Mouse (Mus musculus) lung, postnatal 10 days (tissue): Measurements from ENCODE around the gene Gm27021.
A peak's percentile ranks its signal among the peaks of the same experiment; 100 is the strongest.

ENCODE experiments used
- DNase-seq: peaks from one replicate; pipeline ENCODE4 v3.0.0; 2021

The Gm27021 gene

DNA sequence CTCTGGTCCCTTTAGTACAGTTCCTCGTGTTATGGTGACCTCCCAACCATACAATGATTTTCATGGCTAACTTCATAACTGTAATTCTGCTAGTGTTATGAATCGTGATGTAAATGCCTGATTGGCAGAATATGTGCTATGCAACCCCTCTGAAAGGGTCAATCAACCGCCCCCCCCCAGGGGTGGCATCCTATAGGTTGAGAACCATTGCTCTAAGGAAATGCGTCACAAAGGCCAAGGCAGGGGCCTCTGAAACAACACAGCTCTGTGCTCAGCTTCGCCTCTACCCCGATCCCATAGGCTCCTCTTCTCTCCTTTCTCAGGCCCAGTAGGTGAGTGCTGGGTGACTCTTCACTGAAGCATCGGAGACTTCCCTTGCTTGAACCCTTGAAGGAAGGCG, 17.7 kb upstream of the Gm27021 start:
- DNase-seq: no peak

DNA sequence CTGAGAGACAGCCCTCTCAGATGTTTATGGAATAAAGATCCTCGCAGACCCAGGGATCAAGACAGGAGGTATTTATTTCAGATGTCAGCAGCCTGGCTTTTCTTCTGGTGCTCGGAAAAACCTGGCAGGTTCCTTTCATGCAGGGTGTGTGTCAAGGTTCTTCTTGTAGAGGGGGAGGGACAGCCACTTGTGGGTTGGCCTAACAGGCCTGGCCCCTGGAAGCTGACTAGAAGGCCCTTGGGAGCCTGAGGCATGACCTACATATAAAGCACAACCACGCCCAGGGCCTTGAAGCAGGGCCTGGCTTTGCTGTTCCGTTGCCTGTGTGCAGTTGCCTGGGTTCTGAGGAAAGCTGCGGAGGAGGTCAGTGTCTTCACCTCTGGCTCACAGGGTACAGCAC, 17.2 kb upstream of the Gm27021 start:
- peak; percentile 49 for DNase-seq

DNA sequence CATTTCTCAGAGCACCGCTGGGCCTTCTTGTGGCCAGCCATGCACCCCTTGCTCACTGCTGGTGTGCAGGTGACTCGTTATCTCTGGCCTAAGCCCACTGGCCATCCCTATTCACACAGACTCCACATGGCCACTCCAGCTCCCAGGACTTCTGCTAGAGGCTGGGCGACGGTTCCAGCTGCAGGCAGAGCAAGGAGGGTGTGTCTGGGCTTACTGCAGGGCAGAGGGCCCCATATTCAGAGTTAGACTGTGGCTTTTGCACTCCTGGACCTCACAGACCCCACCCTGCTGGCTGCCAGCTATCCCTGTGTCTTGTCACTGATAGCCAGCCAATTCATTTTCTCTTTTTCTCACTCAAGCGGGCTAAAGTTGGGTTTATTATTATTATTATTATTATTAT, 16.2 kb upstream of the Gm27021 start:
- DNase-seq: no peak

DNA sequence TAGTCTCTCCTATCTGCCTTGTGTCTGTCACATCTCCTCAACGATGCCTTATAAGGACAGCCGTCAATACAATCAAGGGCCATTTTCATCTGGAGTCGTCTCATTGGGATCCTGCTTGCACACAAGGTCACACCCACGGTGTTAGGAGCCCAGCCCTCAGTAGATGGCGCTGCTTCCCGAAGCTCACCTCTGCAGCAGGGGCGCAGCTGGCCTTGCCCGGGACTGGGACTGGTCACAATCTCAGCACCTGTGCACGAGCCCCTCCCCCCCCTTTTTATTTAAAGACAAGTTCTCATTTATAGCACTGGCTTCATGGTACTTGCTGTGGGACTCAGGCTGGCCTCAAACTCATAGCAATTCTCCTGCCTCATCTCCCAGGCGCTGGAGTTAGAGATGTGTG, 15.7 kb upstream of the Gm27021 start:
- DNase-seq: peak; percentile 84

DNA sequence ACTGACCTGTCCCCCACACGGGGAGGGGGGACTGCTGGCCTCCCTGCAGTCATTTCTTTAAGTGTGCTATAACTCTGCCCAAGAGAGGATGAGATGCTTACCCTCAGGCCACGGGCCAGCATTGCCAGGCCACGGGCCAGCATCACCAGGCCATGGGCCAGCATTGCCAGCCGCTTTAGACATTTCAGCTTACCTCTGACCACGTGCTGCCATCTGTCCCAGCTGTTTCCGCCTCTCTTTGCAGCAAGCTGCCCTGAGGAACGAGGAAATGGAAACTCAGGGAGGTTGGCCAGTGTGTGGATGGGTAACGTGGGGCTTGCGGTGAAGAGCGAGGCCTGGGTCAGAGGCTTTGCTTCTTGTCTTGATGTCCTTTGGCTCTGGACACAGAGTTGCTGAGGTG, 13.2 kb upstream of the Gm27021 start:
- no peak for DNase-seq

DNA sequence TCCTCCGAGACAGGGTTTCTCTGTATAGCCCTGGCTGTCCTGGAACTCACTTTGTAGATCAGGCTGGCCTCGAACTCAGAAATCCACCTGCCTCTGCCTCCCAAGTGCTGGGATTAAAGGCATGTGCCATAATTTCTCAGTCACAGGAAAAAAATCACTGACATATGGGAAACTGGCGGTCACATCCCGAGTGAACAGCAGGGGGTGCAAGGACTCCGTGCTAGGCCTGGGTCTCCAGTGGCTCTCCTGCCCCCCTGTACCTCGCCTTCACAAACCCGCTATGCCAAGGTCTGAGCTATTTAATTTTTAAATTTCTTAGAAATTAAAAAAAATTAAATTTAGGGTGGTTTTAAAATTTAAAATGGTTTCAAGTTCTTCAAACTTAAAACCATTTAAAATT, 12.5 kb upstream of the Gm27021 start:
- peak; percentile 77 for DNase-seq

DNA sequence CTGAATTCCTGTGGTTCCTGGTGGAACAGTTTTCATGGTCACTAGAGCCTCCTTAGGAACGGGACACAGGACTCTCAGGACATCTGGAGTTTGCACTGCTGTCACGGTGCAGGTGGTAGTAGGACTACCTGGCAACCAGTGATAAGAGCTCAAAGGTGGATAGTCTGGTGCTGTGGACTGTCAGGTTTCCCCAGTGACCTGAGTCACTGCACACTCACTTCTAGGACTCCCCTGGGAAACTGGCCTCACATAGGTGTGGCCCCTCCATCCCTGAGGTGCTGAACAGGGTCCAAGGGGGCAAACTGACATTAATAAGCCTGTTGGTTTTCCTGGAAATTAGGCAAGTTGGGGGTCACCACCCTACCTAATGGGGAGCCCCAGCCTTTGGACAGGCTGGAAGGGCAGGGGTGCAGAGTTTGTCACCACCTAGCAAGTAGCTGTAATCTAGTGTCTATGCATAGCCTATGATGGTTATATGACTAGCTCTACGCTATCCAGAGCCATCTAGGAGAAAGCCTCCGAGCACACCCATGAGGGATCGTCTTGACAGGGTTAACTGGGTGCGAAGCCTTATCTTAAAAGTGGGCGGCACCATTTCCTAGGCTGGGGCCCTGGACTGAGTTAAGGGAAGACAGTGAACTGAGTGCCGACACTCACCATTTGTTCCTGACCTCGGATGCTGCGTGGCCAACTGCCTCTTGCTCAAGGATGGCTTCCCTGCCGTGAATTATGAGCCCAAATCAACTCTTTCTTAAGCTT, 11.9 kb upstream of the Gm27021 start:
- no peak for DNase-seq

DNA sequence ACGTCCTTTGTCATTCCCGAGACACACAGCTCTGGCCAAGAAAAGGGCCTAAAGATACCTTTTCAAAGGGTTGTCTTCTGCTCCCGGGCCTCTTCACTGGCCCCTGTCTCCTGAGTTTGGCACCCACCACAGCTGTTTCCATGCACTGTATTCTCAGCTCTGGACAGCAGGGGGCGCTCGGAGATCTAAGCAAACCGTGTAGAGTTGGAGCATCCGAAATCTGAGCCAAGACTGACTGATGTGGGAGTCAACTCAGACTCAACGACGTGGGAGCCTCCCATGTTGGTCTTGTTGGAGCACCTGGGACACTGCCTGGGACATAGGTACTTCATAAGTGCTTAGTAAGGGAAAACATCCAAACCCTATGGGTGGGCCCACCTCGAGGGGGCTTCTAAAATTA, 10.6 kb upstream of the Gm27021 start:
- peak; percentile 93 for DNase-seq

DNA sequence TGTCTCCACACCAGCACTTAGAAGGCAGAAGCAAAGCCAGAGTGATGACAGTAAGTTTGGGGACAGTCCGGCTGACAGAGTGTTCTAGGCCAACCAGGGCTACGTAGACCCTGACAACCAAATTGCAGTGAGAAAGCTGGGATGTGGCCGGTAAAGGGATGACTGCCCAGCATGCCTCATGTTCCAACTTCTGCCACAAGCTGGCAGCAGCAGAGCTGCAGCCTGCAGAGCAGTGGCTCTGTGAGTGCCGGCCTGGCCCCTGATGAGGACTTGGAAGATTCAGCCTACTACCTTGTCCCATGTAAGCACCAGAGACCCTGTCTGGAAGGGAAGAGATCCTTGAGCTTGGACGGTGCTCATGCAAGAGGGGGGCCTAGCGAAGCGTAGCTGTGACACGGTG, 7.8 kb upstream of the Gm27021 start:
- DNase-seq: no peak

DNA sequence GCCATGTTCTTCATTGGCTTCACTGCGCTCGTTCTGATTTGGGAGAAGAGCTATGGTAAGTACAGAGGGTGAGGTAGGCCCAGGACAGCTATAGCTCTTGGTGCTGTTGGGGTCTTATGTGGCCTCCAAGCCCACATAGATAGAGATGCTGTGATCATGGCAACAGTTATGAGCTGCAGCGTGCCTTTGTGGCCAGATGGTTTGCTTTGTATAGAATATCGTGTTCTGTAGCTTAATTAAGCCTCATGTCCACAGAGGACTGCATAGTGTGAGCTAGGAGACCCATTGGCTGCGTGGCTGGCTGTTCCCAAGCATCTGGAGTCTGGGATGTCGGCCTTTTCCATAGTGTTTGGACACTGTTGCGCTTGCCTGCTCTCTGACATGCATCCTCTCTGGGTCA, 5.4 kb upstream of the Gm27021 start:
- DNase-seq: no peak

DNA sequence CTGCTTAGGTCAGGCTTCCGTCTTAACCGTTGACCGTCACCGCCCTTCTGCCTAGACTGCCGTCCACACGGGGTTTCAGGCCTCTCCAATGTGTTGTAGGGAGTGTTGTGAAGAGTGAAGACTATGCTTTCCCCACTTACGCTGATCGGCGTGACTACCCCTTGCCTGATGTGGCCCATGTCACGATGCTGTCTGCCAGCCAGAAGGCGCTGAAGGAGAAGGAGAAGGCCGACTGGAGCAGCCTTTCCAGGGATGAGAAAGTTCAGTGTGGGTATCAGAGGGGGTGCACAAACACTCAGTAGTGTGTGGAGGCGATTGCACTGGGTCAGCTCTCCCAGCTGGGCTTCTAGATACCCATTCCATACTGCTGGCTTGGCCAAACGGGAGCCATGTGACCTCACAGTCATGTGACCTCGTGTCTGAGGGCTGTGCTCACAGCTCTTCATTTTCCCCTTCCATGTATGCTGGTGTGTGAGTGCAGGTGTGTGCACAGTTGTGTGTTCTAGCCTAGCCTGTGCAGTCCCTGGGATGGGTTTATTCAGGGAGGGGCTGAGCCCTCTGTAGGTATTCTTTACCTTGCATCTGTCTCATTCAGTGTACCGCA, 4.8 kb upstream of the Gm27021 start:
- DNase-seq: no peak

DNA sequence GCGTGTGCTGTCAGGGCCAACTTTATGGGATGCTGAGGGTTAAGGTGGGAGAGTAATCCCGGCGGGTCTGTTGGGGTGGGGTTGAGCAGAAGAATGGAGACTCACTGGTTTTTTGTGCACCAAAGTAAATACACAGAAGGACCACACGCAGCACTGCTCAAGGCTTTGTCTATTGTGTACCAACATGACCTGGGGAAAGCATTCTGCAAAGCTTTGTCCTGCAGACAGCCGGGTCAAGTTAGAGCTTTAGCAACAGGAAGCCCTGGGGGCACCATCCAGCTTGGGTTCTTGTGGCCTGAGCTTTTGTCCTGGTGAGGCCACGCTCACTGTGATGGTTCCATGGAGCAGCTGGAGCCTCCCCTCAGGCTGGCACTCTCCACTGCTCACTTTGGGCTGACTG, 3.9 kb upstream of the Gm27021 start:
- no peak for DNase-seq

DNA sequence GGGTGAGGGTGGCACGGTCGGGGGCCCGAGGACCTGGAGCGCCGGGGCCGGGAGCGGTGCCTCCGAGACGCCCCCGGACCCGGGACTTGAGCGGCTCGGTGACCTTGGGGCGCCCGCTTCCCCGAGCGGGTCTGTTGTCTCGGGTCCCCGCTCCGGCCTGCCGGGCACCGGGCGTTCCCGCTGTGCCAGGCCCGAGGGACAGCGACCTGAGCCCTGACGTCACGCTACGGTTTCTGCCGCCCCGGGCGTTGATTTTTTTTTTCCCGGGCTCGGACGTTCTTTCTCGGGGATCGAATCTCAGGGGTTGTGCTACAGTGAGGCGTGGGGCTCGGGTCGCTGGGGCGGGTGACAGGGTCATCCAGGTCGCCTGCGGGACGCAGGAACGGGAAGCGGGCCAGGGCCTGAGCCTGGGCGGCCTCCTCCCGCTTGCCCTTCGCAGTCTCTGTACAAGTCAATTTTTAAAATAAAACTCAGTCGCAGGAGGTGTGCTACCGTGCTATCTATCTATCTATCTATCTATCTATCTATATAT, 561 bp upstream of the Gm27021 start, which contains the start of gene Emc8:
Emc8 (minus strand) TSS at position 200 of the 532 bp plus-strand sequence.
- DNase-seq: peak; percentile 42

DNA sequence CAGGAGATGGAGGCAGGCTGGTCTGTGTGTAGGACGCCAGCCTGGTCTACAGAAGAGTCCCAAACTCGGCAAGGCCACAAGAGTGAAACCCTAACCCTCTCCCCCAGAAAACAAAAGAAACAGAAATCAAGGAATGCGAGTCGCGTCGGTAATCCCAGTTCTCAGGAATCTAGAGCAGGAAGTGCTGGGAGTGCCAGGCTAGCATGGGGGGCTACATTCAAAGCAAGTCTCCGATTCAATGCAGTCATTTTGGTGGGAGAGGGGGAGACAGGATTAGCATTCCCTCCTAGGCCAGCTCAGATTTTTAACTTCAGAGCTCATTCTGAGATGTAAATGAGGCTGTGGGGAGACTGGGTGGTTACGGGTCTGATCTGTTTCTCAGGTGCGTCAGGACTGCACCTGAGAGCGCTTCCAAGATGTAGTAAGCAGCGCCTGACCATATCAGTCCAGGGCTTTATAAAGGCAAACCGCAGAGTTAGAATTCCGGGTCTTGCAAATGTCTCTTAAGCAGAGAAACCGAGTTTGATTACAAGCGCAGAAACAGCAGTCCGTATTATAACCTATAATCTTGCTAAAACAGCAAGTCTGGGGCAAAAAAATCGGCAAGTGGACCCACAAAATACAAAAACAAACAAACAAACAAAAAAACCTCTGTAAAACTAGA, 940 bp downstream of the Gm27021 start:
- DNase-seq: no peak

DNA sequence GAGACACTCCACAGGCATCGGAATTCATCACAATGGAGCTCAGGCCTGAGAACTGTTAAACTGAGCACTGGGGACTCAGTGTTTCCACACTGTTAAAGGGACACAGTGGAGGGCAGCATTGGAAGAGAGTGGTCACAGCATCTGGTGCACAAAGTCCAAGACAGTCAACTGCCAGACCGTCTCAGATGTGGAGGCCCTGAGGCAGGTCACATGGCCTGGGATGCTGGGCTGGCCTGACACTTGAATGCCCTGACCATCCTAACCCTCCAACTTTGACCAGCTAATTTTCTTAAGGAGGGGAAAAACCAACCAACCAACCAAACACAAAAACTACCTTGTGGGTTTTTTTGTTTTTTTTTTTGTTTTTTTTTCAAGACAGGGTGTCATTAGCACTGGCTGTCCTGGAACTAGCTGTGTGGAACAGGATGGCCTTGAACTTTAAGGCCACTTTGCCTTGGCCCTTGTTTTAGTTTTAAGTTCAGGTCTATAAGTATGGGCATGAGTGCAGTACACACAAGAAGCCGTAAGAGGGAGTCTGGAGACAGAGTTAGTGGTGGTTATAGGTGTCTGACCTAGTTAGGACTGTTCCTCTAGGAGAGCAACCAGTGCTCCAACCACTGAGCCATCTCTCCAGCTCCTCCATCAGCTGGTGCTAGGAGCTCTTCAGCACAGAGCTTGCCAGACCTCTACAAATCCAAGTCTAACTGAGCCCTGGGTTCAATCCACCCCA, 2.0 kb downstream of the Gm27021 start:
- DNase-seq: peak; percentile 41

DNA sequence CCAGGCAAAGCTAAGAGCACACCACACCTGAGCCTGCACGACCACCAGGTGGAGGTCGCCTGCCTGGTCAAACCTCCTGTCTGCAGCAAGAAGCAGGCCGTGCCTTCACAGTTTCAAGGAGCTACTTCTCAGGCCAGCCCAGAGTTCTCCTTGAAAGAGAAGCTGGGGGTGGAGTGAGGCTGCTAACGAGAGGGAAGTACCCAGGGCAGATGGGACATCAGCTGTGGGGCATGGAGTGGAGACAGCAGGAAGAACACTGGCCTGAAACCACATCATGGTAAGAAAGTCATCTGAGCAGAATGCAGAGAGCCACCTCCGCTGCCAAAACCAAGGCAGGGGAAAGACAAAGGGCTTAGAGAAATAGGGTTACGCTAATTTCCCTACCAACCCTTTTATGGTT, 3.3 kb downstream of the Gm27021 start:
- no peak for DNase-seq

DNA sequence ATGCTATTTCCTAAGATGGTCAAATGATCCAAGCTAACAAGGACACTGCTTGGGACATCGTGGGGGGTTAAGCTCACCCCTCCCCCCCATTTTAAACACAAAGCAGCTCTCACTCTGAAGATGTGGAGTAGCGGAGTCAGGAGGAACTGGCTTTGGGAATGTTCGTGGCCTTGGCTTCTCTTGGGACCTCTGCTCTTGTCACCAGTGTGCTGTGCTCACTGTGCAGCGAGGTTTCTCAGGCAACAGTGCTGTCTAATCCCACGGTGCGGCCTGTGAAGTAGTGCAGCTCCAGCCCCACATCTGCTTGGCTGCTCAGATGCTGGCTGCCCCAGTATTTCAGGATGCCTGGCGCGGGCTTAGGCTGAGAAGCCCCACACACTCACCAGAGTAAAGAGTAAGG, 10.5 kb downstream of the Gm27021 start:
- DNase-seq: no peak

DNA sequence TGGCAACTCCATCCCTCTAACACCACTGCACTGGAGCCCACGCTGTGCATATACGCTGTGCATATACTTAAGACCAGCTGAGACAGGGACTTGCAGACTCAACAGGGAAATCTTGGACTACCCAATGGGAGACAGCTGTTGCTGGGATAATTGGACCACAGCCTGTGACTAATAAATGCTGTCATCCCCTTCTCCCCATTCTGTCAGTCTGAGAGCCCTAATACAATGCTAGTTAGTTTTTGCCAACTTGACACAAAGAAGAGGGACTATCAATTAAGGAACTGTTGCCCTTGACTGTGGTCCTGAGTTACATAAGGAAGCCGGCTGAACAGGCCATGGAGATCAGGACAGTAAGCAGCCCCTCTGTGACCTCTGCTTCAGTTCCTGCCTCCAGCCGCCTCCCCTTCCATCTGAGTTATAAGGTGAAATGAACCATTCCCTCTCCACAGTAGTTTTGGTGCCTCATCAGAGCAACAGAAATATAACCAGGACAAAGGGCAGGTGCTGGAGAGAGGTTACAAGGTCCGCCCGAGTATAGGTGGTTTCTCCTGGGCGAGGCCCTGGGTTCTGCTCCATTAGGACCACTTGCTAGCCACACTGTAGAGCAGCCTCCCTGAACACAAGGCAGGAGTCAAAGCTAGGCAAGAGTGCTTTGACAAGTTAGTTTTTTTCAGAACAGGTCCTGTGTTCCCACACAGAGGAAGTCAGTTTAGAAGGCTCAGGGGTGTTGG, 11.4 kb downstream of the Gm27021 start:
- no peak for DNase-seq

DNA sequence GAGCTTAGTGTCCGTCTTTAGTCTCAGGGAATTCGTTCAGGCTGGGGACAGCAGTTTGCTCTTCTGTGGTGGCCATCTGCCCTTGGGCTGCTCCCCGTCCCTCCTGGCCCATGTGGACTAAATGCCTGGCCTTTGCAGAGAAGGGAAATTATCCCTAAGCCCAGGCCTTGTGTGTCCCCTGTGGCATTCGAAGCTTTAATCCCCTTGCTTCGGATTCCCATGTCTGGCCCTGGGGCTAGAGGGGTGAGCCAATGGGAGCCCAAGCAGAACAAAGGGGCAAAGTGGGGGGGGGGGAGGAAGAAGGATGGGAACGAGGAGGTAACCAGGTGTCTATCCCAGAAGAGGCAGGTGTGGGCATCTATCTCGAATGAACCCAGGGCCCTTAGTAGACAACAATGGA, 20.3 kb downstream of the Gm27021 start, which contains the start of gene 1190005I06Rik:
1190005I06Rik (minus strand) TSS at position 101 of the 400 bp plus-strand sequence.
- no peak for DNase-seq

DNA sequence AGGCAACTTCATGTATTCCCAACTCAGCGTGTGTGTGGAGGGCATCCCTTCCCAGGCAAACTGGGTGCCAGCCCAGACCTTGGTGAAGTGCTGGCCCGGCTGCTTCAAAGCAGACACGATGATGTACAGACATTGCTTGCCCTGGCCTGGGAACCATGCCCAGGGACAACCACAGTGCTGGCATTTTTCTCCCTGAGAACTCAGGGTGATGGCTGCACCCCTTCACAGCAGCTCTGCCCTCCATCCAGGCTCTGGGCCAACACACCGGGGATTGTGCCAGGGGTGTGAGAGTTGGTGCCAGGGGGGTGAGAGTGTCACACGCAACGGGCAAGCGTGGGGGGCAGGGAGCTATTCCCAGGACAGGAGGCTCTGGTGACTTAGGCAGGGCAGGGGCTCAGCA, 23.2 kb downstream of the Gm27021 start:
- peak; percentile 51 for DNase-seq

DNA sequence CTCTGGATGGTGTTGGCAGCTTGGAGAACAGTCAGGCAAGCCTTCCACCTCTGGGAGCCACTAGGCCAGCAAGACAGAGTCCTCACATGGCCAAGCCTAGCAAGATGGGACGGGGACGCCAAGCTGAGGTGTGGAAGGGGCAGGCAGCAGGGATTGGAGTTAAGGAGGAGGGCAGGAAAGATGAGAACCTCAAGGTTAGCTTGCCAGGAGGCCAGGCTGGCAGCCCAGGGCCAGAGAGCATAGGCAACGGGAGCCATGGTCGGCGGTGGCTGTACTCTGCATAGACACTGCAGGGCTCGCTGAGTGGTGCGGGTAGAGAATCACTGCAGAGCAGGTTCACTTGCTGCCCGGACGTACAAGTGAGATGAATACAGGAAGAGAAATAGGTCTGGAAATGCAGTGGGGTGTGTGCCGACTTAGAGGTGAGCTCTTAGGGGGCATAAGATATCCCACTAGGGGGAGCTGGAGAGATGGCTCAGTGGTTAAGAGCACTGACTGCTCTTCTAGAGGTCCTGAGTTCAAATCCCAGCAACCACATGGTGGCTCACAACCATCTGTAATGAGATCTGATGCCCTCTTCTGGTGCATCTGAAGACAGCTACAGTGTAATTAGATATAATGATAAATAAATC, 25.7 kb downstream of the Gm27021 start:
- DNase-seq: no peak

DNA sequence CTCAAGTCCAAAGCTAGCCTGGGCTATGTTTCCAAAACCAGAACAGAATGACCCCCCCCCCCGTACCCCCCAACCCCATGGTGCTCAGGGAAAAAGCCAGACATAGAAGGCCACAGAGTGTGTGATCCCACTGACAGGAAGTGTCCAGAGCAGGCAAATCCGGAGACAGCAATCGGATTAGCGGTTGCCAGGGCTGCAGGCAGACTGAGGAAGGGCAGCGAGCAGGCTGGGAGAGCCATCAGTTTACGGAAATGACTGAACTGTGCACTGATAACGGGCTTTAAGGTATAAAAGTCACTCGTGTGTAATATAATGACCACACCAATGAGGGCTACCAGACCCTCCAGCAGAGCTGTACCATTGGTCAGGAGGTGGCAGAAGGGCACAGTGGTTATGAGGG, 26.6 kb downstream of the Gm27021 start:
- DNase-seq: no peak
